Mouse (Mus musculus) heart, adult 9 months (tissue): ENCODE measurements around the gene D8Ertd738e.

ENCODE experiments used
- DNase-seq, 2 experiments: peaks; one replicate each; pipeline ENCODE4 v3.0.0; 2022; ENCODE audit warnings: low spot score in 2 of 2

D8Ertd738e gene

GRCm38 (mm10) chr8:84202938-84203917, 46.3 kb downstream of the D8Ertd738e start:
- DNase-seq: peak; percentile 93

GRCm38 (mm10) chr8:84202466-84202865, 47.1 kb downstream of the D8Ertd738e start:
- DNase-seq: peak; percentile 73 to 76

DNA sequence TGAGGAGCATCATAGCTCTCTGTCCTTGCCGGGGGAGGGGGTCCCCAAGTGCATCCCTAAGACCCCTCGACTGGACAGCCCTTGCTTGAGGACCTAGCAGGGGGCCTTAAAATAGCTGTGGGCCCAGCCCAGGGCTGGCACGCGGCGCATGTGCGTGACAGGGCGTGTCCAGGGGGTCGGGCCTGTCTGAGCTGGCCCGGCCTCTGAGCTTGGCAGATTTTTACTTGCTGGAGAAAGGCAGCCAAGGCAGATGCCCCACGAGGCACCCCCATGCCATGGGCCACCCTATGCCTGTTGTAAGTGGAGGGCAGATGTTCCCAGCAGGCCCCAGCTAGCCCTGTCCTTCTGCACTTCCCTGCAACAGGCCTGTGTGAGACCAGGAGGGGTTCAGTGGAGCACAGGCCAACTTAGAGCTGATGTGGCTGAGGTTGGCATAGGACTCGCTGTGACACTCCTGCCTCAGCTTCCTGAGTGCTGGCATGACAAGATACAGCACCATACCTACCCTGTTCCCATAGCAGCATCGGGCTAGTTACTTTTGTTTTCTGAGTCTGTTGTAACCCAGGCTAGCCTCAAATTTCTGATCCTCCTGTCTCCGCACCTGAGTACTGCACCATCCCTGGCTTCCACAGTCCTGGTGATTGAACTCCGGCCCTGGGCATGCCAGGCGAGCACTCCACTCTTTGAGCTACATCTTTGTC, 47.8 kb downstream of the D8Ertd738e start:
- DNase-seq: peak; percentile 94 to 95

GRCm38 (mm10) chr8:84200652-84201544, 48.6 kb downstream of the D8Ertd738e start:
- peak; percentile 92 to 96 for DNase-seq

GRCm38 (mm10) chr8:84200126-84200555, 49.4 kb downstream of the D8Ertd738e start:
- peak in 1 of 2 experiments; percentile 54 for DNase-seq

- DNase-seq: peak in 1 of 2 experiments; percentile 18
Observed at GRCm38 (mm10) chr8:84199348-84200125, 50.0 kb downstream of the D8Ertd738e start.

GRCm38 (mm10) chr8:84198871-84199270, 50.6 kb downstream of the D8Ertd738e start:
- DNase-seq: peak in 1 of 2 experiments; percentile 17

DNA sequence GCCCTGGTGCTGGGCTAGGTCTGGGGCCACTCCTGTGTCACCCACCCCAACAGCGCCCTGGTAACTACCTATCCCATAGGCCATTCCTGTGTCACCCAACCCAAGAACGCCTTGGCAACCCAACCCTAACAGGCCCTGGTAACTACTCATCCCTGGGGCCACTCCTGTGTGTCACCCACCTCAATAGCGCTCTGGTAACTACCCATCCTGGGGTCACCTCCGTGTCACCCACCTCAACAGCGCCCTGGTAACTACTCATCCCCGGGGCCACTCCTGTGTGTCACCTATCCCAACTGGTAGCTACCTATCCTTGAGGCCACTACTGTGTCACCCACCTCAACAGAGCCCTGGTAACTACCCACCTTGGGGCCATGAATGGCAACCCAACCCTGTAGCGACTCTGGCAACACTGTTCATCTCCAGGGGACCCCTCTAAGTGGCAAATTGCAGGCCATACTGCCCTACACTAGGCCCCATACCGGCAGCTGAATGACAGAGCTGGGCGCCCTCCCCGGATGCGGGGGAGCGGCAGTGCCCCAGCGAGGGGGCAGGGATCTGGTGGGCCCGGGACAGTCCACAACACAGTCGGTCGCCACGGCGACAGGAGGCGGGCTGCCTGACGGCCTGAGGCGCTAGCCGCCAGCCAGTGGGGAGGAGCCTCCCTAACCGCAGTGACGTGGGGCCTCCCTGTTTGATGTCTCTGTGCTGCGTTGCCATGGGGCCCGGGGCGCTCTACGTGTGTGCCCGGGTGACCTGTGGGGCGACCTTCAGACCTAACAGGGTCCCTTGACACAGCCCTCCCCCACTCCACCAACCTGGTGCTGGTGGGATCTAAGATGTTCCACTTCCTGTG, 51.4 kb downstream of the D8Ertd738e start:
- DNase-seq: peak; percentile 97

DNA sequence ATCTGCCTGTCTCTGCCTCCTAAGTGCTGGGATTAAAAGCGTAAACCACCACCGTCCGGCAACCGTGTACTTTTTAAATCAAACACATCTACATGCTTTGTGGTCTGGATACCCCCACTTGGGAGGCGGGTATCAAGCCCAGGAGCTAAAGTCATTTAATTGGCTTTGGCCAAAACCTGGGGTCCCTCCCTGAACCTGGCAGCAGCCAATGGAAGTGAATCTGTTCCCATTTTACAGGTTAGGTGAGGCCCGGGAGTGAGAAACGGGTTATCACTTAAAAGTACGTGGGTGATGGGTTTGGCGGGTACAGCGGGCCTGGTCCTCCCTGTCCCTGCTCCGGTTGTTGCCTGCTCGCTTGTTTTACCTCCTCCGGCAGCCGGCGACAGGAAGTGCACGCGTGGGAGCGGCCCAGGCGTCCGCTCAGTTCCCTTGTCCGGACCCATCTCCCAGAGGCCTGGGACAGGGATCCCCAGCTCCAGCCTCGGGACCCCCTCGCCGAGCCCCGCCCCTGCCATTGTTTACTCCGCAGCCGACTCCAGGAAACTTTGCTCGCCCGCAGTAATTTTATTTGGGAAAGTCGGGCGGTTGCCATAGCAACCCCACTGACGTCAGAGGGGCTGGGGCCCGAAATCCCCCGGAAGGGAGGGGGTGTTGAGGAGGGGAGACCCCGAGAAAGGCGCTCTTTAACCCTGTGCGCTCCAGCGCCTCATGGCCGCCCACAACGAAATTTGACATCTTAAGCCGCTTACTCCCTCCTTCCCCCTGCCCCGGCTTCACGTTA, 52.2 kb downstream of the D8Ertd738e start:
- peak; percentile 95 to 96 for DNase-seq
